Mouse (Mus musculus) limb, embryonic 14.5 days (tissue): ENCODE measurements around the gene Dctn2. TPM values are rescaled to one million over a fixed set of nuclear protein-coding genes. Genes with fewer than 3 reads are reported as not detected.

Experiments used
- ATAC-seq: fragments of 200-750 bp; cut with Nextera tagmentation; 2 replicates; pipeline ENCODE4 v1.8.0; 2017; ENCODE audit warnings: low read depth, moderate number of reproducible peaks, moderate TSS enrichment; ENCODE audit not compliant: low FRiP score
- DNase-seq: peaks from one replicate; pipeline ENCODE4 v3.0.0-alpha.2; 2015; ENCODE audit warnings: low spot score
- H3K27ac ChIP-seq: fragments of 300-500 bp; sonication (generic); replicated peaks from 2 replicates; pipeline ENCODE4 v1.5.1; 2014; ENCODE audit warnings: low read depth, mild to moderate bottlenecking, low read length, moderate library complexity, mixed read lengths
- H3K27me3 ChIP-seq: fragments of 300-500 bp; sonication (generic); 2 replicates; pipeline ENCODE4 v1.6.1; 2014; ENCODE audit warnings: low read length, mixed read lengths; ENCODE audit not compliant: control insufficient read depth, insufficient read depth
- H3K36me3 ChIP-seq: fragments of 300-500 bp; sonication (generic); 2 replicates; pipeline ENCODE4 v1.6.1; 2014; ENCODE audit warnings: mild to moderate bottlenecking, low read length, moderate library complexity, mixed read lengths; ENCODE audit not compliant: control insufficient read depth, insufficient read depth
- H3K4me1 ChIP-seq: fragments of 300-500 bp; sonication (generic); 2 replicates; pipeline ENCODE4 v1.6.1; 2014; ENCODE audit warnings: antibody characterized with exemption, low read length, mixed read lengths; ENCODE audit not compliant: control insufficient read depth, insufficient read depth
- H3K4me2 ChIP-seq: fragments of 300-500 bp; sonication (generic); replicated peaks from 2 replicates; pipeline ENCODE4 v1.6.1; 2014; ENCODE audit warnings: low read depth, mild to moderate bottlenecking, low read length, moderate library complexity; ENCODE audit not compliant: severe bottlenecking
- H3K4me3 ChIP-seq: fragments of 300-500 bp; sonication (generic); replicated peaks from 2 replicates; pipeline ENCODE4 v1.5.1; 2014; ENCODE audit warnings: low read length
- H3K9ac ChIP-seq: fragments of 300-500 bp; sonication (generic); 2 replicates; pipeline ENCODE4 v1.6.1; 2014; ENCODE audit warnings: mild to moderate bottlenecking, low read depth, low read length, moderate library complexity; ENCODE audit not compliant: severe bottlenecking
- H3K9me3 ChIP-seq: fragments of 300-500 bp; sonication (generic); 2 replicates; pipeline ENCODE4 v1.6.1; 2016; ENCODE audit warnings: low read length; ENCODE audit not compliant: control insufficient read depth
- POLR2A ChIP-seq: fragments of 200-500 bp; IDR thresholded peaks from 2 replicates; pipeline ENCODE4 v1.8.0; 2012; ENCODE audit warnings: inconsistent platforms, mild to moderate bottlenecking, moderate library complexity, borderline replicate concordance; ENCODE audit not compliant: insufficient read depth, insufficient read length; ENCODE audit errors: extremely low read depth
- WGBS: fragments of 180-500 bp; shearing (Covaris S2); extraction: QIAGEN DNeasy Blood & Tissue Kit; methylation state at CpG from one replicate; pipeline ENCODE4 v1.1.7; 2014; 5-methylcytosine and 5-hydroxymethylcytosine counted together
- polyA plus RNA-seq, 2 experiments: library from polyadenylated mRNA; depleted of rRNA in 1 of 2; stranded (reverse) in 1 of 2; unstranded in 1 of 2; fragments of >200 nt; fragmentation: Nextera tagmentation in 1 of 2; extraction: Ambion mirVana in 1 of 2; gene quantifications; 2 replicates each; pipeline versions ENCODE4 v1.2.1 to v1.2.3; 2012 to 2014

Gene Dctn2
- polyA plus RNA-seq, 2 experiments: 168 to 221 TPM

- Histone ChIP-seq H3K9ac (0 out of 2 replicates have a peak overlapping the region, but pooled peaks have one; percentile 28), H3K4me3 (no peak overlapping the region), H3K9me3 (no peaks in the 10 kb centered on the region), H3K27ac (no peak overlapping the region), H3K36me3 (peaks cover 62% of the 10 kb centered on the region), H3K27me3 (no peaks in the 10 kb centered on the region), H3K4me1 (peaks cover 21% of the 10 kb centered on the region), H3K4me2 (0 out of 2 replicates have a peak overlapping the region, but pooled peaks have one; percentile 6)
- WGBS: 76% methylated on average over 7 of the region's 7 CpGs
- ATAC-seq (no peak), DNase-seq (no peak)
- no peak for TF ChIP-seq POLR2A
Observed at GRCm38 (mm10) chr10:127286194-127286593, 20.0 kb downstream of the Dctn2 start.

GRCm38 (mm10) chr10:127286730-127287129 lies 20.6 kb downstream of the Dctn2 start:
- peaks cover 57% of the 10 kb centered on the region for H3K36me3 ChIP-seq
- peaks cover 24% of the 10 kb centered on the region for H3K4me1 ChIP-seq
- no peak for DNase-seq
- H3K27ac ChIP-seq: no peak overlapping the region
- WGBS: 68% methylated on average over 7 of the region's 7 CpGs
- H3K4me3 ChIP-seq: no peak overlapping the region; the same call in 1 of the 2 replicates
- H3K4me2 ChIP-seq: 0 out of 2 replicates have a peak overlapping the region, but pooled peaks have one; percentile 6
- H3K9ac ChIP-seq: no peak overlapping the region
- H3K27me3 ChIP-seq: no peaks in the 10 kb centered on the region
- no peak for TF ChIP-seq POLR2A
- no peaks in the 10 kb centered on the region for H3K9me3 ChIP-seq
- no peak for ATAC-seq

GRCm38 (mm10) chr10:127287271-127287935 lies 21.2 kb downstream of the Dctn2 start:
- DNase-seq (no peak), ATAC-seq (no peak)
- Histone ChIP-seq H3K9ac (peak overlapping the region; percentile 79), H3K9me3 (no peaks in the 10 kb centered on the region), H3K4me3 (peak overlapping the region; percentile 72), H3K27me3 (no peaks in the 10 kb centered on the region), H3K4me1 (peaks cover 31% of the 10 kb centered on the region), H3K36me3 (peaks cover 54% of the 10 kb centered on the region), H3K27ac (peak overlapping the region; percentile 97), H3K4me2 (peak overlapping the region; percentile 92)
- 68% methylated on average over 15 of the region's 15 CpGs for WGBS
- TF ChIP-seq POLR2A: no peak

- ATAC-seq (no peak), DNase-seq (no peak)
- peak overlapping the region; percentile 79 for H3K9ac ChIP-seq
- no peaks in the 10 kb centered on the region for H3K27me3 ChIP-seq
- no peak for TF ChIP-seq POLR2A
- no peaks in the 10 kb centered on the region for H3K9me3 ChIP-seq
- peak overlapping the region; percentile 92 for H3K4me2 ChIP-seq
- 2% methylated on average over 3 of the region's 3 CpGs for WGBS
- H3K27ac ChIP-seq: peak overlapping the region; percentile 97
- peaks cover 53% of the 10 kb centered on the region for H3K36me3 ChIP-seq
- H3K4me1 ChIP-seq: peaks cover 32% of the 10 kb centered on the region
- H3K4me3 ChIP-seq: peak overlapping the region; percentile 72
Observed at GRCm38 (mm10) chr10:127287936-127288293, 21.7 kb downstream of the Dctn2 start.

GRCm38 (mm10) chr10:127288328-127288799 lies 22.2 kb downstream of the Dctn2 start:
- Histone ChIP-seq H3K27ac (peak overlapping the region; percentile 97), H3K27me3 (no peaks in the 10 kb centered on the region), H3K36me3 (peaks cover 53% of the 10 kb centered on the region), H3K4me1 (peaks cover 32% of the 10 kb centered on the region), H3K9me3 (no peaks in the 10 kb centered on the region), H3K4me3 (peak overlapping the region; percentile 72), H3K9ac (peak overlapping the region; percentile 79), H3K4me2 (peak overlapping the region; percentile 92)
- ATAC-seq (peak; percentile 3), DNase-seq (peak; percentile 49)
- no peak for TF ChIP-seq POLR2A
- 0% methylated on average over 15 of the region's 28 CpGs for WGBS
